Mouse (Mus musculus): ENCODE results near the gene Apeh. TPM values are rescaled to one million over a fixed set of nuclear protein-coding genes. Genes with fewer than 3 reads are reported as not detected.

Gene Apeh
- total RNA-seq (2014; rRNA removed) (53.3 and 54.3 TPM in 2 replicates), polyA plus RNA-seq (2012; rRNA removed) (89.0 and 116 TPM in 2 replicates)

- no peaks in the 10 kb centered on the region for H3K27me3 ChIP-seq (ENCODE audit: control insufficient read depth, insufficient read depth, low read length)
- peaks cover 13% of the 10 kb centered on the region for H3K4me1 ChIP-seq (ENCODE audit: control insufficient read depth, insufficient read depth, low read length)
- H3K36me3 ChIP-seq (ENCODE audit: control insufficient read depth, insufficient read depth, low read length): peaks cover 10% of the 10 kb centered on the region; the same call in 1 of the 2 replicates
- H3K27ac ChIP-seq (replicated peaks; ENCODE audit: insufficient read depth, low read depth, low read length): peak within 1 kb of the TSS; percentile 74
- H3K79me2 ChIP-seq (ENCODE audit: control insufficient read depth, insufficient read depth, low read length): peaks cover 3% of the 10 kb centered on the region; the same call in 1 of the 2 replicates
- peak within 1 kb of the TSS; percentile 94 for H3K9ac ChIP-seq (ENCODE audit: low read depth, low read length)
- TF ChIP-seq POLR2A (IDR thresholded peaks at IDR 0.05; ENCODE audit: extremely low read depth, insufficient read depth, low read length): peak; percentile 75
- no peak for TF ChIP-seq CTCF (IDR thresholded peaks at IDR 0.05; ENCODE audit: low read depth, low read length)
- DNase-seq (ENCODE audit: extremely low read depth, low read depth, low spot score): peak; percentile 82
- peak within 1 kb of the TSS; percentile 75 for H3K4me3 ChIP-seq (ENCODE audit: insufficient read depth, low read depth, low read length)
- WGBS: under 1% methylated on average over 52 of the region's 52 CpGs
Measured at GRCm38 (mm10) chr9:108094184-108094941, at the start of gene Apeh. Apeh (minus strand) TSS chr9:108094606.

- WGBS: 95% methylated on average over 2 of the region's 2 CpGs
- no peak for DNase-seq (ENCODE audit: extremely low read depth, low read depth, low spot score)
- no peak overlapping the region for H3K9ac ChIP-seq (ENCODE audit: low read depth, low read length)
- H3K27me3 ChIP-seq (ENCODE audit: control insufficient read depth, insufficient read depth, low read length): no peaks in the 10 kb centered on the region
- H3K4me3 ChIP-seq (ENCODE audit: insufficient read depth, low read depth, low read length): no peak overlapping the region
- no peaks in the 10 kb centered on the region for H3K4me1 ChIP-seq (ENCODE audit: control insufficient read depth, insufficient read depth, low read length)
- H3K27ac ChIP-seq (replicated peaks; ENCODE audit: insufficient read depth, low read depth, low read length): no peak overlapping the region
- H3K36me3 ChIP-seq (ENCODE audit: control insufficient read depth, insufficient read depth, low read length): no peaks in the 10 kb centered on the region
- TF ChIP-seq POLR2A (IDR thresholded peaks at IDR 0.05; ENCODE audit: extremely low read depth, insufficient read depth, low read length) (no peak), CTCF (IDR thresholded peaks at IDR 0.05; ENCODE audit: low read depth, low read length) (no peak)
- no peaks in the 10 kb centered on the region for H3K79me2 ChIP-seq (ENCODE audit: control insufficient read depth, insufficient read depth, low read length)
Measured at GRCm38 (mm10) chr9:108143470-108143869, 49.1 kb upstream of the Apeh start.

GRCm38 (mm10) chr9:108141387-108141786 lies 47.0 kb upstream of the Apeh start:
- no peak for TF ChIP-seq POLR2A (IDR thresholded peaks at IDR 0.05; ENCODE audit: extremely low read depth, insufficient read depth, low read length)
- TF ChIP-seq CTCF (IDR thresholded peaks at IDR 0.05; ENCODE audit: low read depth, low read length): no peak
- WGBS: 91% methylated on average over 10 of the region's 10 CpGs

GRCm38 (mm10) chr9:108139963-108140695 lies 45.7 kb upstream of the Apeh start:
- Histone ChIP-seq H3K27ac (replicated peaks; ENCODE audit: insufficient read depth, low read depth, low read length) (no peak overlapping the region), H3K79me2 (ENCODE audit: control insufficient read depth, insufficient read depth, low read length) (no peaks in the 10 kb centered on the region), H3K27me3 (ENCODE audit: control insufficient read depth, insufficient read depth, low read length) (no peaks in the 10 kb centered on the region), H3K4me3 (ENCODE audit: insufficient read depth, low read depth, low read length) (no peak overlapping the region), H3K9ac (ENCODE audit: low read depth, low read length) (no peak overlapping the region), H3K4me1 (ENCODE audit: control insufficient read depth, insufficient read depth, low read length) (no peaks in the 10 kb centered on the region), H3K36me3 (ENCODE audit: control insufficient read depth, insufficient read depth, low read length) (no peaks in the 10 kb centered on the region)
- peak; percentile 34 for DNase-seq (ENCODE audit: extremely low read depth, low read depth, low spot score)
- TF ChIP-seq POLR2A (IDR thresholded peaks at IDR 0.05; ENCODE audit: extremely low read depth, insufficient read depth, low read length) (no peak), CTCF (IDR thresholded peaks at IDR 0.05; ENCODE audit: low read depth, low read length) (peak; percentile 37; the same call in 1 of the 2 replicates)
- 86% methylated on average over 7 of the region's 7 CpGs for WGBS

More at GRCm38 (mm10) chr9:108141387-108141786, 47.0 kb upstream of the Apeh start:
- Histone ChIP-seq H3K27me3 (ENCODE audit: control insufficient read depth, insufficient read depth, low read length) (no peaks in the 10 kb centered on the region), H3K9ac (ENCODE audit: low read depth, low read length) (no peak overlapping the region), H3K4me1 (ENCODE audit: control insufficient read depth, insufficient read depth, low read length) (no peaks in the 10 kb centered on the region), H3K79me2 (ENCODE audit: control insufficient read depth, insufficient read depth, low read length) (no peaks in the 10 kb centered on the region), H3K27ac (replicated peaks; ENCODE audit: insufficient read depth, low read depth, low read length) (no peak overlapping the region), H3K36me3 (ENCODE audit: control insufficient read depth, insufficient read depth, low read length) (no peaks in the 10 kb centered on the region), H3K4me3 (ENCODE audit: insufficient read depth, low read depth, low read length) (no peak overlapping the region)
- no peak for DNase-seq (ENCODE audit: extremely low read depth, low read depth, low spot score)

- no peaks in the 10 kb centered on the region for H3K27me3 ChIP-seq (ENCODE audit: control insufficient read depth, insufficient read depth, low read length)
- peak; percentile 25 for DNase-seq (ENCODE audit: extremely low read depth, low read depth, low spot score)
- H3K79me2 ChIP-seq (ENCODE audit: control insufficient read depth, insufficient read depth, low read length): no peaks in the 10 kb centered on the region
- no peaks in the 10 kb centered on the region for H3K4me1 ChIP-seq (ENCODE audit: control insufficient read depth, insufficient read depth, low read length)
- TF ChIP-seq CTCF (IDR thresholded peaks at IDR 0.05; ENCODE audit: low read depth, low read length) (no peak), POLR2A (IDR thresholded peaks at IDR 0.05; ENCODE audit: extremely low read depth, insufficient read depth, low read length) (no peak)
- no peak overlapping the region for H3K9ac ChIP-seq (ENCODE audit: low read depth, low read length)
- no peak overlapping the region for H3K4me3 ChIP-seq (ENCODE audit: insufficient read depth, low read depth, low read length)
- H3K36me3 ChIP-seq (ENCODE audit: control insufficient read depth, insufficient read depth, low read length): no peaks in the 10 kb centered on the region
- H3K27ac ChIP-seq (replicated peaks; ENCODE audit: insufficient read depth, low read depth, low read length): no peak overlapping the region
- whole genome bisulfite sequencing: 72% methylated on average over 17 of the region's 17 CpGs
Measured at GRCm38 (mm10) chr9:108139169-108139962, 45.0 kb upstream of the Apeh start.
